Mouse (Mus musculus): ENCODE results near the gene Maml3. TPM values are rescaled to one million over a fixed set of nuclear protein-coding genes. Genes with fewer than 3 reads are reported as not detected.
A peak's percentile ranks its signal among the peaks of the same experiment; 100 is the strongest.

The Maml3 gene
- polyA plus RNA-seq (2015; fragmentation: Nextera tagmentation; extraction: Ambion mirVana): 3.7 and 5.0 TPM in 2 replicates

- Histone ChIP-seq H3K4me1 (replicated peaks; ENCODE audit: control insufficient read depth, insufficient read depth, low read length) (peaks cover 11% of the 10 kb centered on the region), H3K4me3 (replicated peaks; ENCODE audit: low read length) (peak within 1 kb of the TSS; percentile 82), H3K9ac (replicated peaks; ENCODE audit: low read depth, low read length) (peak within 1 kb of the TSS; percentile 91), H3K27ac (ENCODE audit: low read length) (peak within 1 kb of the TSS; percentile 99), H3K27me3 (replicated peaks; ENCODE audit: control insufficient read depth, insufficient read depth, low read length) (no peaks in the 10 kb centered on the region), H3K4me2 (ENCODE audit: low read length) (peak within 1 kb of the TSS; percentile 92), H3K36me3 (ENCODE audit: control insufficient read depth, insufficient read depth) (no peaks in the 10 kb centered on the region), H3K9me3 (ENCODE audit: control insufficient read depth, low read length) (no peaks in the 10 kb centered on the region)
- peak; percentile 29 for ATAC-seq
- under 1% methylated on average over 47 of the region's 49 CpGs for WGBS
Observed at GRCm38 (mm10) chr3:52104636-52105151, at the start of gene Maml3. Gene Maml3, minus strand, starts transcription at chr3:52105076.

GRCm38 (mm10) chr3:52151155-52151554 is 46.3 kb upstream of the Maml3 start:
- no peak overlapping the region for H3K27ac ChIP-seq (ENCODE audit: low read length)
- no peaks in the 10 kb centered on the region for H3K27me3 ChIP-seq (replicated peaks; ENCODE audit: control insufficient read depth, insufficient read depth, low read length)
- no peaks in the 10 kb centered on the region for H3K36me3 ChIP-seq (ENCODE audit: control insufficient read depth, insufficient read depth)
- no peak for ATAC-seq
- no peak overlapping the region for H3K9ac ChIP-seq (replicated peaks; ENCODE audit: low read depth, low read length)
- 0 out of 2 replicates have a peak, but pooled peaks cover 2% of the 10 kb centered on the region for H3K9me3 ChIP-seq (ENCODE audit: control insufficient read depth, low read length)
- H3K4me2 ChIP-seq (ENCODE audit: low read length): no peak overlapping the region
- WGBS: 73% methylated on average over 3 of the region's 3 CpGs
- no peaks in the 10 kb centered on the region for H3K4me1 ChIP-seq (replicated peaks; ENCODE audit: control insufficient read depth, insufficient read depth, low read length)
- H3K4me3 ChIP-seq (replicated peaks; ENCODE audit: low read length): no peak overlapping the region

GRCm38 (mm10) chr3:52148301-52148700 is 43.4 kb upstream of the Maml3 start:
- 74% methylated on average over 4 of the region's 4 CpGs for WGBS
- H3K36me3 ChIP-seq (ENCODE audit: control insufficient read depth, insufficient read depth): no peaks in the 10 kb centered on the region

GRCm38 (mm10) chr3:52144776-52145460 is 40.0 kb upstream of the Maml3 start:
- H3K27ac ChIP-seq (ENCODE audit: low read length): no peak overlapping the region
- H3K36me3 ChIP-seq (ENCODE audit: control insufficient read depth, insufficient read depth): no peaks in the 10 kb centered on the region
- no peak overlapping the region for H3K4me3 ChIP-seq (replicated peaks; ENCODE audit: low read length)
- H3K27me3 ChIP-seq (replicated peaks; ENCODE audit: control insufficient read depth, insufficient read depth, low read length): 0 out of 2 replicates have a peak, but pooled peaks cover 2% of the 10 kb centered on the region
- peaks cover 8% of the 10 kb centered on the region; the same call in 1 of the 2 replicates for H3K4me1 ChIP-seq (replicated peaks; ENCODE audit: control insufficient read depth, insufficient read depth, low read length)
- no peak overlapping the region for H3K4me2 ChIP-seq (ENCODE audit: low read length)
- no peaks in the 10 kb centered on the region for H3K9me3 ChIP-seq (ENCODE audit: control insufficient read depth, low read length)
- H3K9ac ChIP-seq (replicated peaks; ENCODE audit: low read depth, low read length): no peak overlapping the region
- WGBS: 88% methylated on average over 12 of the region's 12 CpGs
- no peak for ATAC-seq

More at GRCm38 (mm10) chr3:52148301-52148700, 43.4 kb upstream of the Maml3 start:
- no peak overlapping the region for H3K4me2 ChIP-seq (ENCODE audit: low read length)
- 0 out of 2 replicates have a peak, but pooled peaks cover 2% of the 10 kb centered on the region for H3K27me3 ChIP-seq (replicated peaks; ENCODE audit: control insufficient read depth, insufficient read depth, low read length)
- no peaks in the 10 kb centered on the region for H3K9me3 ChIP-seq (ENCODE audit: control insufficient read depth, low read length)
- H3K27ac ChIP-seq (ENCODE audit: low read length): no peak overlapping the region
- no peak overlapping the region for H3K4me3 ChIP-seq (replicated peaks; ENCODE audit: low read length)
- ATAC-seq: no peak
- no peaks in the 10 kb centered on the region for H3K4me1 ChIP-seq (replicated peaks; ENCODE audit: control insufficient read depth, insufficient read depth, low read length)
- H3K9ac ChIP-seq (replicated peaks; ENCODE audit: low read depth, low read length): no peak overlapping the region

- H3K27ac ChIP-seq (ENCODE audit: low read length): no peak overlapping the region
- H3K36me3 ChIP-seq (ENCODE audit: control insufficient read depth, insufficient read depth): no peaks in the 10 kb centered on the region
- no peak for ATAC-seq
- peaks cover 8% of the 10 kb centered on the region; the same call in 1 of the 2 replicates for H3K4me1 ChIP-seq (replicated peaks; ENCODE audit: control insufficient read depth, insufficient read depth, low read length)
- no peak overlapping the region for H3K4me2 ChIP-seq (ENCODE audit: low read length)
- WGBS: 88% methylated on average over 7 of the region's 7 CpGs
- H3K9me3 ChIP-seq (ENCODE audit: control insufficient read depth, low read length): no peaks in the 10 kb centered on the region
- H3K4me3 ChIP-seq (replicated peaks; ENCODE audit: low read length): no peak overlapping the region
- 0 out of 2 replicates have a peak, but pooled peaks cover 2% of the 10 kb centered on the region for H3K27me3 ChIP-seq (replicated peaks; ENCODE audit: control insufficient read depth, insufficient read depth, low read length)
- H3K9ac ChIP-seq (replicated peaks; ENCODE audit: low read depth, low read length): no peak overlapping the region
Observed at GRCm38 (mm10) chr3:52143017-52143416, 38.1 kb upstream of the Maml3 start.

- 49% methylated on average over 16 of the region's 16 CpGs for WGBS
- Histone ChIP-seq H3K4me1 (replicated peaks; ENCODE audit: control insufficient read depth, insufficient read depth, low read length) (peaks cover 8% of the 10 kb centered on the region; the same call in 1 of the 2 replicates), H3K4me3 (replicated peaks; ENCODE audit: low read length) (no peak overlapping the region), H3K9me3 (ENCODE audit: control insufficient read depth, low read length) (no peaks in the 10 kb centered on the region), H3K27ac (ENCODE audit: low read length) (no peak overlapping the region), H3K4me2 (ENCODE audit: low read length) (no peak overlapping the region), H3K36me3 (ENCODE audit: control insufficient read depth, insufficient read depth) (no peaks in the 10 kb centered on the region), H3K9ac (replicated peaks; ENCODE audit: low read depth, low read length) (no peak overlapping the region), H3K27me3 (replicated peaks; ENCODE audit: control insufficient read depth, insufficient read depth, low read length) (0 out of 2 replicates have a peak, but pooled peaks cover under 1% of the 10 kb centered on the region)
- peak; percentile 89 for ATAC-seq
Observed at GRCm38 (mm10) chr3:52140162-52140561, 35.3 kb upstream of the Maml3 start.

- Histone ChIP-seq H3K4me2 (ENCODE audit: low read length) (no peak overlapping the region), H3K4me1 (replicated peaks; ENCODE audit: control insufficient read depth, insufficient read depth, low read length) (no peaks in the 10 kb centered on the region), H3K9ac (replicated peaks; ENCODE audit: low read depth, low read length) (no peak overlapping the region), H3K27ac (ENCODE audit: low read length) (no peak overlapping the region), H3K9me3 (ENCODE audit: control insufficient read depth, low read length) (no peaks in the 10 kb centered on the region), H3K27me3 (replicated peaks; ENCODE audit: control insufficient read depth, insufficient read depth, low read length) (no peaks in the 10 kb centered on the region), H3K4me3 (replicated peaks; ENCODE audit: low read length) (no peak overlapping the region), H3K36me3 (ENCODE audit: control insufficient read depth, insufficient read depth) (no peaks in the 10 kb centered on the region)
- WGBS: 66% methylated on average over 3 of the region's 3 CpGs
- no peak for ATAC-seq
Observed at GRCm38 (mm10) chr3:52125421-52125820, 20.5 kb upstream of the Maml3 start.

GRCm38 (mm10) chr3:52120858-52121257 is 16.0 kb upstream of the Maml3 start:
- 43% methylated on average over 4 of the region's 4 CpGs for WGBS
- no peaks in the 10 kb centered on the region for H3K9me3 ChIP-seq (ENCODE audit: control insufficient read depth, low read length)

GRCm38 (mm10) chr3:52119216-52119615 is 14.3 kb upstream of the Maml3 start:
- ATAC-seq: no peak
- H3K4me2 ChIP-seq (ENCODE audit: low read length): no peak overlapping the region
- H3K27me3 ChIP-seq (replicated peaks; ENCODE audit: control insufficient read depth, insufficient read depth, low read length): no peaks in the 10 kb centered on the region
- H3K9me3 ChIP-seq (ENCODE audit: control insufficient read depth, low read length): no peaks in the 10 kb centered on the region
- no peak overlapping the region for H3K9ac ChIP-seq (replicated peaks; ENCODE audit: low read depth, low read length)
- H3K4me3 ChIP-seq (replicated peaks; ENCODE audit: low read length): no peak overlapping the region
- no peaks in the 10 kb centered on the region for H3K4me1 ChIP-seq (replicated peaks; ENCODE audit: control insufficient read depth, insufficient read depth, low read length)
- H3K27ac ChIP-seq (ENCODE audit: low read length): no peak overlapping the region
- 81% methylated on average over 7 of the region's 7 CpGs for WGBS
- H3K36me3 ChIP-seq (ENCODE audit: control insufficient read depth, insufficient read depth): no peaks in the 10 kb centered on the region

More at GRCm38 (mm10) chr3:52120858-52121257, 16.0 kb upstream of the Maml3 start:
- H3K27ac ChIP-seq (ENCODE audit: low read length): no peak overlapping the region
- H3K4me1 ChIP-seq (replicated peaks; ENCODE audit: control insufficient read depth, insufficient read depth, low read length): no peaks in the 10 kb centered on the region
- no peak overlapping the region for H3K4me2 ChIP-seq (ENCODE audit: low read length)
- ATAC-seq: no peak
- no peaks in the 10 kb centered on the region for H3K36me3 ChIP-seq (ENCODE audit: control insufficient read depth, insufficient read depth)
- H3K4me3 ChIP-seq (replicated peaks; ENCODE audit: low read length): no peak overlapping the region
- H3K9ac ChIP-seq (replicated peaks; ENCODE audit: low read depth, low read length): no peak overlapping the region
- H3K27me3 ChIP-seq (replicated peaks; ENCODE audit: control insufficient read depth, insufficient read depth, low read length): no peaks in the 10 kb centered on the region
